9 mouse cellular contexts compared by ENCODE assay signal in the genomic region with DNA sequence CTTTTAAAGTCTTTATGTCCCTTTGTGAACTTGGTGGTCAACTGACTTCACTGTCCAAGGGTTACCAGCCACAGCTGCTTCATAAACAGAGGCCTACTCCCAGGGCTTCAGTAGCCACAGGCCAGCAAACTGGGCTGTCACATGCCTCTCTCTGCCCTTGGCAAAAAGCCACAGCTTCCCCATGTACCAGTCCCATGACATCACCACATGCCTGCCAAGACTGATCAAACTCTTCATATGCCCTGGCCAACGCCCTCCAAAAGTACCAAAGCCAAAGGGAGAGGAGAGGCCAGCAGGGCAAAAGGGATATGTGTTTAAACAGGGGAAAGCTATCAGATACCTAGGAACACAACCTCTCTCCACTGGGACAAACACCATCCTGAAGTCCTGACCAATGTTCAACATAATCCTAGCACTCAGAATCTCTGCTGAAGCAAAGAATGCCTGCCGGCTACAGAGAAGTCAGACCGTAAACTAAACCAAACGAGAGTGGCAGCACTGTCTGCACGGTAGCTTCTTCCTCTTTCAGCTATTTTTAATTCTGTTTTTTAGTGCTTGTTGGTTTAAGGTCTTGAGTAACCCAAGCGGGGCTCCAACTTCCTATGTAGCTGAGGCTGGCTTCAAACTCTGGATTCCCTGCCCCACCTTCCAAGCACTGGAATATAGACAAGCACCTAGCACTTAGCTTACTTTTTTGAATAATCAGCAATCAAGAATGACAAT. TPM values are rescaled to one million over a fixed set of nuclear protein-coding genes. Genes with fewer than 3 reads are reported as not detected.
A peak's percentile ranks its signal among the peaks of the same experiment; 100 is the strongest.
DNase-seq lines count a peak whose midpoint lies in the region; ATAC-seq and TF ChIP-seq lines count a peak whose summit lies in the region.
"Had no signal": no experiment of that assay in that cellular context is flagged by ENCODE, and none has a peak within 500 bp of the region (broad histone marks: within the 10 kb centered on the region; RNA-seq: fewer than 3 reads in every experiment).

No protein-coding gene starts in this region.

- no peaks in the 10 kb centered on the region for H3K9me3 ChIP-seq in intestine, embryonic 16.5 days (ENCODE audit: control insufficient read depth, low read length)
- no peaks in the 10 kb centered on the region for H3K9me3 ChIP-seq in intestine, embryonic 15.5 days
- no peaks in the 10 kb centered on the region for H3K9me3 ChIP-seq in G1E (replicated peaks)
- no peaks in the 10 kb centered on the region for H3K9me3 ChIP-seq in liver, embryonic 14.5 days (ENCODE audit: control insufficient read depth, low read length)
- H3K9me3 ChIP-seq: hindbrain, embryonic 15.5 days had no signal

- no peak overlapping the region for H3K4me2 ChIP-seq in intestine, embryonic 16.5 days (ENCODE audit: low read depth, low read length)
- H3K4me2 ChIP-seq in intestine, embryonic 15.5 days (replicated peaks), result no peak overlapping the region
- H3K4me2 ChIP-seq in liver, embryonic 14.5 days (ENCODE audit: low read depth), result peak overlapping the region; percentile 1; the same call in 1 of the 2 replicates
- H3K4me2 ChIP-seq: hindbrain, embryonic 15.5 days had no signal

- 0 out of 2 replicates have a peak overlapping the region, but pooled peaks have one; percentile 18 for H3K27ac ChIP-seq in intestine, embryonic 16.5 days (ENCODE audit: low read length)
- H3K27ac ChIP-seq in intestine, embryonic 15.5 days, result no peak overlapping the region
- H3K27ac ChIP-seq in liver, embryonic 14.5 days, result no peak overlapping the region
- H3K27ac ChIP-seq: hindbrain, embryonic 15.5 days had no signal

- peaks cover 7% of the 10 kb centered on the region; the same call in 1 of the 2 replicates for H3K36me3 ChIP-seq in intestine, embryonic 16.5 days (ENCODE audit: control insufficient read depth, insufficient read depth, low read length)
- H3K36me3 ChIP-seq in intestine, embryonic 15.5 days, result peaks cover 3% of the 10 kb centered on the region; the same call in 1 of the 2 replicates
- peaks cover 86% of the 10 kb centered on the region for H3K36me3 ChIP-seq in G1E (replicated peaks)
- H3K36me3 ChIP-seq in liver, embryonic 14.5 days (replicated peaks; ENCODE audit: control insufficient read depth, insufficient read depth, low read depth), result peaks cover 16% of the 10 kb centered on the region; the same call in 1 of the 2 replicates

- 63% methylated on average over 6 of the region's 6 CpGs for WGBS in intestine, embryonic 16.5 days
- WGBS in intestine, embryonic 15.5 days, result 68% methylated on average over 6 of the region's 6 CpGs
- 24% methylated on average over 6 of the region's 6 CpGs for WGBS in liver, embryonic 14.5 days (ENCODE audit: insufficient replicate concordance)

- no peak for TF ChIP-seq EP300 in liver, embryonic 14.5 days (IDR thresholded peaks at IDR 0.05; ENCODE audit: low read depth)

- peaks cover 39% of the 10 kb centered on the region for H3K4me1 ChIP-seq in intestine, embryonic 16.5 days (ENCODE audit: control insufficient read depth, insufficient read depth, low read length)
- peaks cover 14% of the 10 kb centered on the region for H3K4me1 ChIP-seq in intestine, embryonic 15.5 days (replicated peaks)
- peaks cover 50% of the 10 kb centered on the region for H3K4me1 ChIP-seq in G1E (ENCODE audit: insufficient read depth, low read depth, low read length)
- peaks cover 0 to 44% of the 10 kb centered on the region in 2 experiments; a peak in 2 of 4 replicates for H3K4me1 ChIP-seq in liver, embryonic 14.5 days (replicated peaks; ENCODE audit: control insufficient read depth in 2 of 2, insufficient read depth in 2 of 2, low read length in 1 of 2)

- DNase-seq in G1E (ENCODE audit: low spot score), result peak; percentile 45
- peak; percentile 39 to 46 for DNase-seq in cerebellum, postnatal 36 days
- DNase-seq in heart, postnatal 36 days, result peak; percentile 66 to 71
- peak in 2 of 3 experiments; percentile 7 to 26 for DNase-seq in liver, embryonic 14.5 days (ENCODE audit: low read depth in 3 of 3, low spot score in 3 of 3)
- peak; percentile 23 for DNase-seq in spleen, adult 12 weeks (ENCODE audit: low spot score)

- TF ChIP-seq CTCF in G1E (IDR thresholded peaks at IDR 0.05; ENCODE audit: low read depth, low read length), result no peak
- no peak for TF ChIP-seq CTCF in liver, embryonic 14.5 days (IDR thresholded peaks at IDR 0.05; ENCODE audit: low read depth)

- ATAC-seq in intestine, embryonic 16.5 days, result no peak
- ATAC-seq in intestine, embryonic 15.5 days, result no peak
- ATAC-seq in G1E (ENCODE audit: extremely low read depth, insufficient number of reproducible peaks, low FRiP score, poor library complexity, severe bottlenecking), result peak; percentile 47
- ATAC-seq in liver, embryonic 14.5 days (ENCODE audit: insufficient read depth), result peak; percentile 60; the same call in 1 of the 2 replicates
- ATAC-seq in inflammation-experienced regulatory T-cells, adult 6 months, result no peak

- H3K4me3 ChIP-seq in intestine, embryonic 16.5 days (ENCODE audit: low read length), result no peak overlapping the region
- no peak overlapping the region for H3K4me3 ChIP-seq in intestine, embryonic 15.5 days (replicated peaks)
- H3K4me3 ChIP-seq in G1E (ENCODE audit: low read depth, low read length), result no peak overlapping the region; the same call in 1 of the 2 replicates
- no peak overlapping the region for H3K4me3 ChIP-seq in liver, embryonic 14.5 days (ENCODE audit: insufficient read depth in 1 of 2, low read depth in 2 of 2, low read length in 2 of 2)
- H3K4me3 ChIP-seq: hindbrain, embryonic 15.5 days had no signal

- H3K27me3 ChIP-seq in intestine, embryonic 16.5 days (replicated peaks; ENCODE audit: control insufficient read depth, insufficient read depth, low read length), result no peaks in the 10 kb centered on the region
- H3K27me3 ChIP-seq in intestine, embryonic 15.5 days (replicated peaks), result no peaks in the 10 kb centered on the region
- H3K27me3 ChIP-seq in G1E (ENCODE audit: insufficient read depth, low read length), result no peaks in the 10 kb centered on the region
- H3K27me3 ChIP-seq in liver, embryonic 14.5 days (ENCODE audit: control insufficient read depth, insufficient read depth, low read length), result no peaks in the 10 kb centered on the region
- H3K27me3 ChIP-seq: hindbrain, embryonic 15.5 days had no signal

- intact Hi-C loops in heart, postnatal 36 days (cut with DNase I), result loop anchor here (5.0 kb wide), 1 partner anchor 1406 kb away; no protein-coding TSS in a partner anchor

- H3K9ac ChIP-seq in intestine, embryonic 16.5 days (ENCODE audit: low read depth, low read length), result no peak overlapping the region
- no peak overlapping the region for H3K9ac ChIP-seq in intestine, embryonic 15.5 days
- no peak overlapping the region for H3K9ac ChIP-seq in liver, embryonic 14.5 days (replicated peaks)
- H3K9ac ChIP-seq: hindbrain, embryonic 15.5 days had no signal

RNA-seq across cellular contexts. Expression of gene Glt1d1, which starts 21.1 kb away (rescaled TPM):
- 0.13 and 0.43 TPM in 2 replicates for polyA plus RNA-seq in intestine, embryonic 16.5 days (2015; fragmentation: Nextera tagmentation; extraction: Ambion mirVana)
- 0.63 and 0.78 TPM in 2 replicates for polyA plus RNA-seq in intestine, embryonic 15.5 days (2015; fragmentation: Nextera tagmentation; extraction: Ambion mirVana)
- total RNA-seq in G1E (2014; fragmentation: Nextera tagmentation) (not detected in 2 replicates), G1E (2017) (0.06 and 0.11 TPM in 2 replicates)
- not detected in 2 replicates for polyA plus RNA-seq in G1E (2012)
- total RNA-seq in heart, postnatal 36 days (2021), result not detected
- 0.06 and 0.13 TPM in 2 replicates for polyA plus RNA-seq in liver, embryonic 14.5 days (2012; rRNA removed)
- not detected in 2 replicates for polyA plus RNA-seq in liver, embryonic 14.5 days (2014; fragmentation: Nextera tagmentation; extraction: Ambion mirVana)
- polyA plus RNA-seq in inflammation-experienced regulatory T-cells, adult 6 months (2017; shearing (Covaris generic)), result not detected

RNA-seq across cellular contexts. Expression of gene Slc15a4, which starts 21.7 kb away (rescaled TPM):
- 15.2 and 19.7 TPM in 2 replicates for polyA plus RNA-seq in intestine, embryonic 16.5 days (2015; fragmentation: Nextera tagmentation; extraction: Ambion mirVana)
- polyA plus RNA-seq in intestine, embryonic 15.5 days (2015; fragmentation: Nextera tagmentation; extraction: Ambion mirVana), result 18.1 and 19.2 TPM in 2 replicates
- total RNA-seq in G1E (2014; fragmentation: Nextera tagmentation), result 19.2 and 26.0 TPM in 2 replicates
- total RNA-seq in G1E (2017), result 40.1 and 41.3 TPM in 2 replicates
- polyA plus RNA-seq in G1E (2012), result 10.2 and 12.8 TPM in 2 replicates
- total RNA-seq in heart, postnatal 36 days (2021), result 10 to 100 TPM; 11.9 to 17.2 TPM
- polyA plus RNA-seq in liver, embryonic 14.5 days (2012; rRNA removed), result 5.7 and 5.8 TPM in 2 replicates
- 5.6 and 7.1 TPM in 2 replicates for polyA plus RNA-seq in liver, embryonic 14.5 days (2014; fragmentation: Nextera tagmentation; extraction: Ambion mirVana)
- polyA plus RNA-seq in inflammation-experienced regulatory T-cells, adult 6 months (2017; shearing (Covaris generic)), result 1 to 10 TPM; 2.9 to 4.0 (median 3.4) TPM

Comparison
In these comparisons a context has a peak if more than half of its experiments do, and no peak if none do; other contexts are left out.
1. ATAC-seq: peak in G1E (single experiment) and liver, embryonic 14.5 days (single experiment); none in intestine, embryonic 16.5 days (single experiment), intestine, embryonic 15.5 days (single experiment) and inflammation-experienced regulatory T-cells, adult 6 months (single experiment).
2. DNase-seq: peak in every context shown above with its lines; median percentile 68 in heart, postnatal 36 days; 45 in G1E; 42 in cerebellum, postnatal 36 days; 23 in spleen, adult 12 weeks; 16 in liver, embryonic 14.5 days.